Mouse (Mus musculus): ENCODE measurements at regions not wholly inside any gene's neighbourhood (a gene's known extent, or its start where the extent isn't known, plus 50 kb on each side); places are given as distances from the start of the nearest gene placed in this dataset.

DNA sequence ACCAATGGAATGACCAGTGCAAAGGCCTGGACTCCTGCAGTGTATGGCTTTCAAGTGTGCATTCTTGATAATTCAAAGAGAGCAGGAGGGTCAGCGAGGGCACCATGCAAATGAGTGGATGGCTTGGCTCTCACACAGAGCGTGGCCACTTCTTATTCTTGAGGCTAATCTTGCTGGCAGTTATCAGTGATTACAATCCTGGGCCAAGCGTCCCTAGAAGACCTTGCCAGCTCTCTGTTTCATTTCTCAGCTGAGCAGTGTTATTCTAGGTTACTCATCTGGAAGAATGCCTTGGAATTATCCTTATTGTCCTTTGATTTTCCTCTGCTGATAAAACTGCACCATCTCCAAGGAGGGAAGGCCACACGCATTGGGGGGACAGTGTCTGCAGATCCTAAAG is 388.5 kb downstream of the Ttll7 start:
- Histone ChIP-seq H3K27ac (ENCODE audit: control insufficient read depth, low read depth, low read length) (no peak overlapping the region), H3K4me1 (ENCODE audit: control insufficient read depth in 1 of 2, insufficient read depth in 2 of 2, low read length in 2 of 2) (no peaks in the 10 kb centered on the region), H3K27me3 (ENCODE audit: control insufficient read depth in 1 of 2, insufficient read depth in 2 of 2, low read length in 2 of 2) (no peaks in the 10 kb centered on the region), H3K36me3 (ENCODE audit: control insufficient read depth in 1 of 2, insufficient read depth in 2 of 2, low read length in 2 of 2) (no peaks in the 10 kb centered on the region), H3K79me2 (ENCODE audit: control insufficient read depth, insufficient read depth, low read length, poor library complexity) (no peaks in the 10 kb centered on the region), H3K9ac (ENCODE audit: control insufficient read depth, low read depth, low read length, poor library complexity, severe bottlenecking) (no peak overlapping the region), H3K9me3 (replicated peaks; ENCODE audit: insufficient read depth, low read length) (no peaks in the 10 kb centered on the region), H3K4me3 (ENCODE audit: control insufficient read depth in 1 of 2, insufficient read depth in 1 of 2, low read depth in 2 of 2, low read length in 2 of 2) (no peak overlapping the region)
- no peak for DNase-seq (ENCODE audit: low read depth, low spot score)
- TF ChIP-seq MAFK (IDR thresholded peaks at IDR 0.05; ENCODE audit: borderline replicate concordance, low read depth, low read length) (no peak), MAX (IDR thresholded peaks at IDR 0.05; ENCODE audit: low read length) (no peak), SMC3 (IDR thresholded peaks at IDR 0.05; ENCODE audit: low read depth, low read length) (no peak), ZNF384 (IDR thresholded peaks at IDR 0.05; ENCODE audit: low read depth, low read length) (no peak), CTCF (IDR thresholded peaks at IDR 0.05 in 2 of 3, conservative IDR thresholded peaks at IDR 0.05 in 1 of 3; ENCODE audit: control insufficient read depth in 1 of 3, insufficient read depth in 1 of 3, low read depth in 2 of 3, low read length in 3 of 3, poor library complexity in 1 of 3, severe bottlenecking in 1 of 3) (no peak), MAZ (IDR thresholded peaks at IDR 0.05; ENCODE audit: low read depth, low read length) (no peak), POLR2AphosphoS2 (IDR thresholded peaks at IDR 0.05; ENCODE audit: low read length) (no peak), MEF2A (IDR thresholded peaks at IDR 0.05; ENCODE audit: extremely low read depth, insufficient replicate concordance, low read depth, low read length, poor library complexity, severe bottlenecking) (no peak), POLR2AphosphoS5 (IDR thresholded peaks at IDR 0.05; ENCODE audit: borderline replicate concordance, low read depth, low read length) (no peak), E2F4 (IDR thresholded peaks at IDR 0.05; ENCODE audit: borderline replicate concordance, low read depth, low read length) (no peak), ZMIZ1 (IDR thresholded peaks at IDR 0.05; ENCODE audit: low read depth, low read length) (no peak), NRF1 (IDR thresholded peaks at IDR 0.05; ENCODE audit: insufficient read depth, low read depth, low read length, poor library complexity, severe bottlenecking) (no peak), ZKSCAN1 (IDR thresholded peaks at IDR 0.05; ENCODE audit: low read depth, low read length) (no peak), MXI1 (IDR thresholded peaks at IDR 0.05; ENCODE audit: low read depth, low read length) (no peak), ELF1 (IDR thresholded peaks at IDR 0.05; ENCODE audit: low read depth, low read length) (no peak), RCOR1 (IDR thresholded peaks at IDR 0.05; ENCODE audit: low read depth, low read length) (no peak), ZC3H11A (IDR thresholded peaks at IDR 0.05; ENCODE audit: low read depth, low read length) (no peak)

DNA sequence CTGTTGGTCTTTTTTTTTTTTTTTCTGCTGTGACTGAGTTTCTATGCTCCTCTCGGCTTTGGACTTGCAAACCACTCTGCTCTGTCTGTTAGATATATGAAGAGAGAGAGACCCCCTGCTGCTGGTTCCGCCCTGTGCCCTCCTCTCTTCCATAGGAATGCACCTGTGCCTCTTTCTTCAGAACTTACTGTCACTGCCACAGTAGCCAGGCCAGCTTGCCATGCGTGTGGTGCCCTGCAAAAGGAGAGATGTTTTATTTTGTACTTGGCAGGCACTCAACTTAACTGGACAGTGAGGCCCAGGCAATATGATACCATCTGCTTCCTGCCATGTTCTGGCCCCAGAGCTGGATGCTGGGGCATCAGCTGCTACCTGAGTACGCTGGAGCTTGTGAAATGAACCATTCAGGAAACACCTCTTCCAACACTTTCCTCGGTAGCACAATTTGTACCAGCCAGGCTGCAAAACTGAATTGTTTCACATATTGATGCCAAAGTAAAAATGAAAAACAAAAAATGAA is 392.8 kb downstream of the Ttll7 start:
- no peaks in the 10 kb centered on the region for H3K4me1 ChIP-seq (ENCODE audit: control insufficient read depth in 1 of 2, insufficient read depth in 2 of 2, low read length in 2 of 2)
- H3K36me3 ChIP-seq (ENCODE audit: control insufficient read depth in 1 of 2, insufficient read depth in 2 of 2, low read length in 2 of 2) = no peaks in the 10 kb centered on the region
- no peak for TF ChIP-seq ZMIZ1 (IDR thresholded peaks at IDR 0.05; ENCODE audit: low read depth, low read length)
- TF ChIP-seq CHD1 (IDR thresholded peaks at IDR 0.05; ENCODE audit: low read depth, low read length) = no peak
- no peak for TF ChIP-seq POLR2AphosphoS2 (IDR thresholded peaks at IDR 0.05; ENCODE audit: low read length)
- TF ChIP-seq TBP (IDR thresholded peaks at IDR 0.05; ENCODE audit: low read depth, low read length) = no peak
- no peak for TF ChIP-seq UBTF (IDR thresholded peaks at IDR 0.05; ENCODE audit: borderline replicate concordance, insufficient read depth, low read depth, low read length)
- no peak for TF ChIP-seq GABPA (IDR thresholded peaks at IDR 0.05; ENCODE audit: low read depth, low read length)
- TF ChIP-seq RCOR1 (IDR thresholded peaks at IDR 0.05; ENCODE audit: low read depth, low read length) = no peak
- TF ChIP-seq NELFE (IDR thresholded peaks at IDR 0.05; ENCODE audit: low read depth, low read length) = no peak
- no peak for TF ChIP-seq ZC3H11A (IDR thresholded peaks at IDR 0.05; ENCODE audit: low read depth, low read length)
- no peak for TF ChIP-seq E2F4 (IDR thresholded peaks at IDR 0.05; ENCODE audit: borderline replicate concordance, low read depth, low read length)
- no peak for TF ChIP-seq MAX (IDR thresholded peaks at IDR 0.05; ENCODE audit: low read length)
- no peak for TF ChIP-seq MAZ (IDR thresholded peaks at IDR 0.05; ENCODE audit: low read depth, low read length)
- no peak for TF ChIP-seq ZKSCAN1 (IDR thresholded peaks at IDR 0.05; ENCODE audit: low read depth, low read length)
- TF ChIP-seq RAD21 (IDR thresholded peaks at IDR 0.05; ENCODE audit: low read depth, low read length) = no peak
- TF ChIP-seq MYB (IDR thresholded peaks at IDR 0.05; ENCODE audit: low read depth, low read length) = no peak
- TF ChIP-seq NRF1 (IDR thresholded peaks at IDR 0.05; ENCODE audit: insufficient read depth, low read depth, low read length, poor library complexity, severe bottlenecking) = no peak
- no peak for TF ChIP-seq BHLHE40 (IDR thresholded peaks at IDR 0.05; ENCODE audit: borderline replicate concordance, low read depth, low read length)
- no peak for TF ChIP-seq SMC3 (IDR thresholded peaks at IDR 0.05; ENCODE audit: low read depth, low read length)
- no peak for TF ChIP-seq USF2 (IDR thresholded peaks at IDR 0.05; ENCODE audit: borderline replicate concordance in 1 of 2, insufficient read depth in 1 of 2, low read depth in 1 of 2, low read length in 2 of 2)
- H3K9ac ChIP-seq (ENCODE audit: control insufficient read depth, low read depth, low read length, poor library complexity, severe bottlenecking) = no peak overlapping the region
- no peak overlapping the region for H3K27ac ChIP-seq (ENCODE audit: control insufficient read depth, low read depth, low read length)
- no peaks in the 10 kb centered on the region for H3K27me3 ChIP-seq (ENCODE audit: control insufficient read depth in 1 of 2, insufficient read depth in 2 of 2, low read length in 2 of 2)
- no peaks in the 10 kb centered on the region for H3K79me2 ChIP-seq (ENCODE audit: control insufficient read depth, insufficient read depth, low read length, poor library complexity)
- H3K9me3 ChIP-seq (replicated peaks; ENCODE audit: insufficient read depth, low read length) = no peaks in the 10 kb centered on the region
- DNase-seq (ENCODE audit: low read depth, low spot score) = no peak
- H3K4me3 ChIP-seq (ENCODE audit: control insufficient read depth in 1 of 2, insufficient read depth in 1 of 2, low read depth in 2 of 2, low read length in 2 of 2) = no peak overlapping the region

All from MEL (cell line).